Mouse (Mus musculus) myocyte (in vitro differentiated cells): ENCODE results near the gene Polr1e. TPM values are rescaled to one million over a fixed set of nuclear protein-coding genes. Genes with fewer than 3 reads are reported as not detected.

ENCODE experiments used
- H3K27me3 ChIP-seq: one replicate; pipeline ENCODE4 v1.6.1; 2011; ENCODE audit not compliant: control insufficient read depth, insufficient read depth, insufficient read length
- H3K36me3 ChIP-seq: one replicate; pipeline ENCODE4 v1.6.1; 2011; ENCODE audit not compliant: control insufficient read depth, insufficient read depth
- H3K4me2 ChIP-seq: one replicate; pipeline ENCODE4 v1.6.1; 2011; ENCODE audit warnings: low read depth, control low read depth
- H3K4me3 ChIP-seq: one replicate; pipeline ENCODE4 v1.5.1; 2011; ENCODE audit warnings: mild to moderate bottlenecking, control low read depth, moderate library complexity
- H3K79me2 ChIP-seq: one replicate; pipeline ENCODE4 v1.6.1; 2011; ENCODE audit not compliant: control insufficient read depth, insufficient read depth
- H3ac ChIP-seq: one replicate; pipeline ENCODE4 v1.6.1; 2011; ENCODE audit not compliant: control insufficient read depth, insufficient read length
- CEBPB ChIP-seq: IDR thresholded peaks from 2 replicates; pipeline ENCODE4 v1.6.1; 2011; ENCODE audit warnings: mild to moderate bottlenecking, moderate library complexity; ENCODE audit not compliant: poor library complexity, insufficient read depth, severe bottlenecking
- E2F4 ChIP-seq: IDR thresholded peaks from one replicate; pipeline ENCODE4 v1.6.1; 2011; ENCODE audit warnings: mild to moderate bottlenecking, control low read depth, moderate library complexity; ENCODE audit not compliant: insufficient read depth
- MAX ChIP-seq: IDR thresholded peaks from one replicate; pipeline ENCODE4 v1.6.1; 2011; ENCODE audit warnings: low read depth, mild to moderate bottlenecking, control low read depth
- MYOD1 ChIP-seq, 3 experiments: IDR thresholded peaks; one replicate each; pipeline ENCODE4 v1.6.1; 2011; ENCODE audit warnings: control low read depth in 2 of 3, low read depth in 2 of 3, mild to moderate bottlenecking in 2 of 3, moderate library complexity in 1 of 3; ENCODE audit not compliant: insufficient read length in 2 of 3, control insufficient read depth in 1 of 3
- MYOG ChIP-seq, 3 experiments: IDR thresholded peaks; one replicate each; pipeline ENCODE4 v1.6.1; 2011; ENCODE audit warnings: control low read depth in 2 of 3, low read depth in 2 of 3, mild to moderate bottlenecking in 2 of 3; ENCODE audit not compliant: insufficient read length in 2 of 3, control insufficient read depth in 1 of 3, insufficient read depth in 1 of 3
- POLR2A ChIP-seq: IDR thresholded peaks from one replicate; pipeline ENCODE4 v1.6.1; 2011; ENCODE audit warnings: low read depth, mild to moderate bottlenecking, control low read depth, moderate library complexity; ENCODE audit not compliant: insufficient read length
- POLR2AphosphoS2 ChIP-seq: IDR thresholded peaks from one replicate; pipeline ENCODE4 v1.6.1; 2011; ENCODE audit warnings: low read depth, control low read depth; ENCODE audit not compliant: insufficient read length
- REST ChIP-seq: IDR thresholded peaks from one replicate; pipeline ENCODE4 v1.6.1; 2011; ENCODE audit warnings: mild to moderate bottlenecking, control low read depth, moderate library complexity; ENCODE audit not compliant: insufficient read depth, insufficient read length
- SRF ChIP-seq: IDR thresholded peaks from one replicate; pipeline ENCODE4 v1.6.1; 2011; ENCODE audit warnings: low read depth; ENCODE audit not compliant: control insufficient read depth, insufficient read length
- TCF12 ChIP-seq: IDR thresholded peaks from one replicate; pipeline ENCODE4 v1.6.1; 2011; ENCODE audit warnings: mild to moderate bottlenecking, control low read depth; ENCODE audit not compliant: poor library complexity, insufficient read depth, severe bottlenecking
- TCF3 ChIP-seq: IDR thresholded peaks from one replicate; pipeline ENCODE4 v1.6.1; 2011; ENCODE audit warnings: low read depth, control low read depth; ENCODE audit not compliant: insufficient read length
- USF1 ChIP-seq: IDR thresholded peaks from one replicate; pipeline ENCODE4 v1.6.1; 2011; ENCODE audit warnings: low read depth, mild to moderate bottlenecking, control low read depth, moderate library complexity
- polyA plus RNA-seq: library from polyadenylated mRNA; unstranded; fragments of >200 nt; fragmentation: generic; extraction: Trizol; gene quantifications from one replicate; pipeline ENCODE4 v1.2.1, GENCODE M21; 2012; ENCODE audit warnings: missing spikeins

Polr1e gene
- polyA plus RNA-seq, 1 experiment = 18.8 TPM

- H3K27me3 ChIP-seq = no peaks in the 10 kb centered on the region
- H3ac ChIP-seq = peak within 1 kb of the TSS; percentile 31
- peak within 1 kb of the TSS; percentile 55 for H3K4me3 ChIP-seq
- no peaks in the 10 kb centered on the region for H3K36me3 ChIP-seq
- peaks cover 20% of the 10 kb centered on the region for H3K79me2 ChIP-seq
- TF ChIP-seq POLR2AphosphoS2 (peak; percentile 67), E2F4 (no peak), REST (no peak), TCF3 (no peak), USF1 (peak; percentile 78), MAX (no peak), MYOG (IDR thresholded peaks at IDR 0.05; ENCODE audit: control insufficient read depth in 1 of 3, insufficient read depth in 1 of 3, insufficient read length in 2 of 3, low read depth in 2 of 3) (no peak), POLR2A (peak; percentile 60), CEBPB (no peak), TCF12 (no peak), MYOD1 (IDR thresholded peaks at IDR 0.05; ENCODE audit: control insufficient read depth in 1 of 3, insufficient read length in 2 of 3, low read depth in 2 of 3) (no peak)
- peak within 1 kb of the TSS; percentile 91 for H3K4me2 ChIP-seq
Measured at GRCm38 (mm10) chr4:45012105-45012975, 6.0 kb upstream of the Polr1e start, which contains the start of gene Zbtb5. TSS of gene Zbtb5 (minus strand) at chr4:45012412.

GRCm38 (mm10) chr4:45013031-45013431 is 5.4 kb upstream of the Polr1e start:
- peak overlapping the region; percentile 55 for H3K4me3 ChIP-seq
- peak overlapping the region; percentile 31 for H3ac ChIP-seq
- TF ChIP-seq MAX = no peak
- TF ChIP-seq TCF12 = no peak
- TF ChIP-seq CEBPB = no peak
- TF ChIP-seq POLR2AphosphoS2 = no peak
- TF ChIP-seq MYOD1 (IDR thresholded peaks at IDR 0.05; ENCODE audit: control insufficient read depth in 1 of 3, insufficient read length in 2 of 3, low read depth in 2 of 3) = no peak
- TF ChIP-seq MYOG (IDR thresholded peaks at IDR 0.05; ENCODE audit: control insufficient read depth in 1 of 3, insufficient read depth in 1 of 3, insufficient read length in 2 of 3, low read depth in 2 of 3) = no peak
- TF ChIP-seq POLR2A = no peak
- TF ChIP-seq TCF3 = no peak
- TF ChIP-seq SRF = no peak
- no peak for TF ChIP-seq USF1
- TF ChIP-seq REST = no peak
- no peak for TF ChIP-seq E2F4
- H3K27me3 ChIP-seq = no peaks in the 10 kb centered on the region
- H3K79me2 ChIP-seq = peaks cover 18% of the 10 kb centered on the region
- no peaks in the 10 kb centered on the region for H3K36me3 ChIP-seq
- H3K4me2 ChIP-seq = peak overlapping the region; percentile 91

- Histone ChIP-seq H3K4me3 (peak overlapping the region; percentile 55), H3K4me2 (peak overlapping the region; percentile 91), H3K79me2 (peaks cover 13% of the 10 kb centered on the region), H3ac (peak overlapping the region; percentile 31), H3K27me3 (no peaks in the 10 kb centered on the region), H3K36me3 (no peaks in the 10 kb centered on the region)
- TF ChIP-seq SRF (no peak), REST (no peak), POLR2A (no peak)
Measured at GRCm38 (mm10) chr4:45013537-45013936, 4.8 kb upstream of the Polr1e start.

- H3ac ChIP-seq = no peak overlapping the region
- no peak for TF ChIP-seq TCF3
- TF ChIP-seq USF1 = no peak
- TF ChIP-seq TCF12 = no peak
- TF ChIP-seq E2F4 = no peak
- TF ChIP-seq CEBPB = no peak
- TF ChIP-seq MYOD1 (IDR thresholded peaks at IDR 0.05; ENCODE audit: control insufficient read depth in 1 of 3, insufficient read length in 2 of 3, low read depth in 2 of 3) = no peak
- no peak for TF ChIP-seq SRF
- no peak for TF ChIP-seq POLR2A
- no peak for TF ChIP-seq REST
- H3K36me3 ChIP-seq = no peaks in the 10 kb centered on the region
- no peak overlapping the region for H3K4me2 ChIP-seq
- H3K79me2 ChIP-seq = peaks cover 1% of the 10 kb centered on the region
- no peak overlapping the region for H3K4me3 ChIP-seq
- no peaks in the 10 kb centered on the region for H3K27me3 ChIP-seq
Measured at GRCm38 (mm10) chr4:45015615-45016014, 2.8 kb upstream of the Polr1e start.

- Histone ChIP-seq H3K36me3 (no peaks in the 10 kb centered on the region), H3K27me3 (no peaks in the 10 kb centered on the region), H3ac (peak overlapping the region; percentile 50), H3K4me2 (peak overlapping the region; percentile 96), H3K79me2 (no peaks in the 10 kb centered on the region), H3K4me3 (peak overlapping the region; percentile 70)
- no peak for TF ChIP-seq MAX
- no peak for TF ChIP-seq TCF12
- TF ChIP-seq MYOG (IDR thresholded peaks at IDR 0.05; ENCODE audit: control insufficient read depth in 1 of 3, insufficient read depth in 1 of 3, insufficient read length in 2 of 3, low read depth in 2 of 3) = no peak
- no peak for TF ChIP-seq REST
- no peak for TF ChIP-seq POLR2A
- TF ChIP-seq POLR2AphosphoS2 = no peak
- no peak for TF ChIP-seq TCF3
- no peak for TF ChIP-seq SRF
- no peak for TF ChIP-seq E2F4
- TF ChIP-seq CEBPB = no peak
- no peak for TF ChIP-seq USF1
- TF ChIP-seq MYOD1 (IDR thresholded peaks at IDR 0.05; ENCODE audit: control insufficient read depth in 1 of 3, insufficient read length in 2 of 3, low read depth in 2 of 3) = no peak
Measured at GRCm38 (mm10) chr4:45019009-45019408, 626 bp downstream of the Polr1e start.
